In the genomic region with DNA sequence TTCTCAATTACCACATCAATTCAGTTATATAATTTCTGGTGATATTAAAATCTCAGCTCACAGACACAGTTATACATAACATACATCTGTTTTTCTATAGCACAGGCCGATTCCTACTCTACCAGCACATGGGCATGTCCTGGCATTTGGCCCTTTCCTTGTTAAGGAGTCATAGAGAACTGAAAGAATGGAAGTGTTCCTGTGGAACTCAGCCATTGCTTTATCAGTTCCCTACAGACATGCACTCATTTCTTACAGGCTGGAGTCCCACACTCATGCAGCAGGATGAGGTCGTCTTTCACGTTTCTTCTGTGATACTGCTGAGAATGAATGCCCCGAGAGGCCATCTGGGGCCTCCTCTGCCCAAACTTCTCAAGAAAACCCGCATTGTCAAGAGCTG, we compare ENCODE assay signal across 20 mouse cellular contexts. TPM values are rescaled to one million over a fixed set of nuclear protein-coding genes. Genes with fewer than 3 reads are reported as not detected.
"Had no signal": no experiment of that assay in that cellular context is flagged by ENCODE, and none has a peak within 500 bp of the region (broad histone marks: within the 10 kb centered on the region; RNA-seq: fewer than 3 reads in every experiment).

No protein-coding gene starts in this region.

- H3K4me3 ChIP-seq: lung, embryonic 15.5 days; midbrain, embryonic 10.5 days; midbrain, embryonic 12.5 days; myocyte; neural tube, embryonic 13.5 days; neural tube, embryonic 15.5 days; stomach, embryonic 15.5 days had no signal

- H3K4me1 ChIP-seq: midbrain, embryonic 10.5 days; midbrain, embryonic 12.5 days; neural tube, embryonic 13.5 days; neural tube, embryonic 15.5 days; stomach, embryonic 15.5 days had no signal

- H3K4me2 ChIP-seq: lung, embryonic 15.5 days; midbrain, embryonic 12.5 days; neural tube, embryonic 13.5 days; neural tube, embryonic 15.5 days; stomach, embryonic 15.5 days had no signal

- H3K27me3 ChIP-seq: lung, embryonic 15.5 days; midbrain, embryonic 12.5 days; neural tube, embryonic 13.5 days; neural tube, embryonic 15.5 days; stomach, embryonic 15.5 days had no signal

- DNase-seq: lung, adult 2 months; lung, postnatal 10 days; lung, postnatal 4 days; midbrain, embryonic 14.5 days; right cerebral cortex, postnatal 14 days; thymus, adult 2 months; thymus, postnatal 25 days; thymus, postnatal 4 days had no signal

- H3K9me3 ChIP-seq: lung, embryonic 15.5 days; midbrain, embryonic 10.5 days; midbrain, embryonic 12.5 days; neural tube, embryonic 13.5 days; neural tube, embryonic 15.5 days; stomach, embryonic 15.5 days had no signal

- H3K9ac ChIP-seq: lung, embryonic 15.5 days; midbrain, embryonic 12.5 days; neural tube, embryonic 13.5 days; neural tube, embryonic 15.5 days; stomach, embryonic 15.5 days had no signal

- H3K27ac ChIP-seq: lung, embryonic 15.5 days; midbrain, embryonic 10.5 days; midbrain, embryonic 12.5 days; neural tube, embryonic 13.5 days; neural tube, embryonic 15.5 days; stomach, embryonic 15.5 days; stomach, postnatal 0 days had no signal

- ATAC-seq: midbrain, embryonic 16.5 days had no signal

- H3K36me3 ChIP-seq: lung, embryonic 15.5 days; midbrain, embryonic 10.5 days; midbrain, embryonic 12.5 days; neural tube, embryonic 13.5 days; neural tube, embryonic 15.5 days; stomach, embryonic 15.5 days had no signal

RNA-seq across cellular contexts. Expression of gene Cxcl1, which starts 33.6 kb away (rescaled TPM):
- polyA plus RNA-seq: midbrain, embryonic 10.5 days; midbrain, embryonic 12.5 days; midbrain, embryonic 14.5 days; midbrain, embryonic 16.5 days; neural tube, embryonic 11.5 days; neural tube, embryonic 13.5 days had no signal

RNA-seq across cellular contexts. Expression of gene Cxcl2, which starts 46.2 kb away (rescaled TPM):
- polyA plus RNA-seq: liver, embryonic 16.5 days; lung, embryonic 15.5 days; midbrain, embryonic 10.5 days; midbrain, embryonic 12.5 days; midbrain, embryonic 14.5 days; myocyte; neural tube, embryonic 11.5 days; neural tube, embryonic 13.5 days; neural tube, embryonic 15.5 days; stomach, embryonic 15.5 days; testis, adult 2 months had no signal
